Mouse (Mus musculus) natural killer cell, adult 2 months (primary cell): ENCODE data around the gene Pnpla7.

Experiments used
- DNase-seq, 2 experiments: peaks; one replicate each; pipeline ENCODE4 v3.0.0; 2022; ENCODE audit warnings: low spot score in 2 of 2

The Pnpla7 gene

GRCm38 (mm10) chr2:25066552-25066951 lies 90.7 kb downstream of the Pnpla7 start:
- no peak for DNase-seq

- no peak for DNase-seq
These were observed 93.7 kb downstream of the Pnpla7 start for GRCm38 (mm10) chr2:25069537-25069936.

- no peak for DNase-seq
These were observed 96.6 kb downstream of the Pnpla7 start for GRCm38 (mm10) chr2:25072398-25072797.

- no peak for DNase-seq
These were observed 99.7 kb downstream of the Pnpla7 start for GRCm38 (mm10) chr2:25075506-25075905.

- no peak for DNase-seq
These were observed 103.1 kb downstream of the Pnpla7 start for GRCm38 (mm10) chr2:25078967-25079366.

- no peak for DNase-seq
These were observed 104.2 kb downstream of the Pnpla7 start, which contains the start of gene Entpd8 for GRCm38 (mm10) chr2:25080076-25080475. TSS of gene Entpd8 (plus strand) at chr2:25080304.

GRCm38 (mm10) chr2:25083697-25084096 lies 107.9 kb downstream of the Pnpla7 start:
- DNase-seq = no peak

GRCm38 (mm10) chr2:25085571-25085970 lies 109.7 kb downstream of the Pnpla7 start:
- DNase-seq = no peak

- DNase-seq = no peak
These were observed 112.0 kb downstream of the Pnpla7 start for GRCm38 (mm10) chr2:25087842-25088241.

- no peak for DNase-seq
These were observed 112.8 kb downstream of the Pnpla7 start for GRCm38 (mm10) chr2:25088636-25089035.

- DNase-seq = no peak
These were observed 118.9 kb downstream of the Pnpla7 start for GRCm38 (mm10) chr2:25094785-25095108.

- DNase-seq = peak; percentile 13 to 37
These were observed 119.4 kb downstream of the Pnpla7 start, which contains the start of gene Noxa1 for GRCm38 (mm10) chr2:25095109-25095850. TSS of gene Noxa1 (minus strand) at chr2:25095149.

- DNase-seq = no peak
These were observed 122.3 kb downstream of the Pnpla7 start for GRCm38 (mm10) chr2:25098005-25098615.

GRCm38 (mm10) chr2:25098956-25099355 lies 123.1 kb downstream of the Pnpla7 start:
- no peak for DNase-seq

- no peak for DNase-seq
These were observed 123.9 kb downstream of the Pnpla7 start for GRCm38 (mm10) chr2:25099703-25100102.
